Mouse (Mus musculus): ENCODE measurements around the gene Efl1.
"Not testable (repeated sequence)": the region's sequence is repeated elsewhere in the genome, so short reads cannot be mapped to it uniquely, and the experiment has no call there.

Efl1 gene

GRCm38 (mm10) chr7:82764951-82765350, 116.5 kb downstream of the Efl1 start:
- DNase-seq = no peak

- DNase-seq = no peak
These were observed 118.2 kb downstream of the Efl1 start for GRCm38 (mm10) chr7:82766623-82767022.

GRCm38 (mm10) chr7:82770207-82770606, 121.8 kb downstream of the Efl1 start:
- DNase-seq = no peak

GRCm38 (mm10) chr7:82770957-82771660, 122.7 kb downstream of the Efl1 start:
- not testable (repeated sequence) for DNase-seq

GRCm38 (mm10) chr7:82771661-82772021, 123.2 kb downstream of the Efl1 start:
- DNase-seq = not testable (repeated sequence)

- DNase-seq = no peak
These were observed 124.1 kb downstream of the Efl1 start for GRCm38 (mm10) chr7:82772481-82772880.

- DNase-seq = no peak
These were observed 124.7 kb downstream of the Efl1 start for GRCm38 (mm10) chr7:82773150-82773549.

- DNase-seq = no peak
These were observed 125.5 kb downstream of the Efl1 start for GRCm38 (mm10) chr7:82773884-82774283.

- no peak for DNase-seq
These were observed 126.7 kb downstream of the Efl1 start for GRCm38 (mm10) chr7:82775090-82775489.

GRCm38 (mm10) chr7:82783071-82783470, 134.7 kb downstream of the Efl1 start:
- DNase-seq = no peak

GRCm38 (mm10) chr7:82783693-82784092, 135.3 kb downstream of the Efl1 start:
- no peak for DNase-seq

- no peak for DNase-seq
These were observed 137.0 kb downstream of the Efl1 start for GRCm38 (mm10) chr7:82785335-82785934.

- peak; percentile 17 for DNase-seq
These were observed 137.7 kb downstream of the Efl1 start for GRCm38 (mm10) chr7:82785970-82786647.

- no peak for DNase-seq
These were observed 144.2 kb downstream of the Efl1 start for GRCm38 (mm10) chr7:82792644-82793043.

GRCm38 (mm10) chr7:82793111-82793510, 144.7 kb downstream of the Efl1 start:
- no peak for DNase-seq

GRCm38 (mm10) chr7:82794542-82794941, 146.1 kb downstream of the Efl1 start:
- no peak for DNase-seq

- no peak for DNase-seq
These were observed 153.8 kb downstream of the Efl1 start for GRCm38 (mm10) chr7:82802206-82802605.

- DNase-seq = no peak
These were observed 159.8 kb downstream of the Efl1 start for GRCm38 (mm10) chr7:82808257-82808656.

- no peak for DNase-seq
These were observed 160.7 kb downstream of the Efl1 start for GRCm38 (mm10) chr7:82809126-82809525.

- DNase-seq = no peak
These were observed 162.4 kb downstream of the Efl1 start for GRCm38 (mm10) chr7:82810799-82811139.

GRCm38 (mm10) chr7:82811140-82811851, 162.9 kb downstream of the Efl1 start:
- no peak for DNase-seq

- DNase-seq = no peak
These were observed 164.1 kb downstream of the Efl1 start for GRCm38 (mm10) chr7:82812186-82813155.
